Mouse (Mus musculus) right cerebral cortex, postnatal 25 days (tissue): ENCODE results near the gene Rtl10.

Experiments
- DNase-seq: peaks from one replicate; pipeline ENCODE4 v3.0.0; 2022

The Rtl10 gene

DNA sequence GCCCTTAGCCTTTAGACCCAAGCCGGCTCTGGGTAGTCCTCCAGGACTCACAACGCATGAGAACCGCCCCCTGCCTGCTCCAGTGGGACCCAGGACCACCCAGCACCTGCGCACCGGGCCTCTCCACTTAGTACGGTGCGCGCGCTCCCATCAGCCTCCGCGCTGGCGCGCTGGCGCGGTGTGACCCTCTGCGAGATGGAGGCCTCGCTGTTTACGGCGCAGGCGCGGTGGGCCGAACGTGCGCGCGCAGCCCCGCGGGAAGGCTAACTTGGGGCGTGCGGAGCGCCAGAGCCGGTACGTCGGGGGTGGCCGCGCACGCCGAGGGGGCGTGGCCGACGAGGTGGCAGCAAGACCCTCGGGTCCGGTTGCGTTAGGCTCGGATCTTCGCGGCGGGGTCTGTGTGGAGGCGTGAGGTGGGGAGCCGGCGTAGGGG lies at the start of gene Rtl10, which contains the start of gene Gnb1l:
Gene Rtl10 (plus strand): TSS at position 344 of the 433 bp plus-strand sequence.
Gene Gnb1l (plus strand): TSS at position 156 of the 433 bp plus-strand sequence.
- peak; percentile 95 for DNase-seq

DNA sequence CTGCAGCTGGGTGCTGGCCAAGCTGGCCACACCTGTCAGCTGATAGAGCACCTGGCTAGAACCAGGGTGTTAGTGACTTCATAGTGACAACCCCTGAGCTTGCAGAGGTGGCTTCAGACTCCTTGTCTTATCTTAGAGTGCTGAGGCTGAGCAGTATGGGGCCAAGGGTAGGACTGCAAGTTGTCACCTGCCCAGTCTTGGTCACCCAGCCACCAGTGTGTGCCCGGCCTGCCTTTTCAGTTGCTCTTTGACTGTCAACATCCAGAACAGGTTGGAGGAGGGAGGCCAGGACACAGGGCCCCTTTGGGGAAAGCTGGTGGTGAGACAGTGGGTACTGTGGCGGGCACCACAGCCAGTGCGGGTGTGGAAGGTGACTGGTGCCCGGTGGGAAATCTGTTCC lies 49.7 kb upstream of the Rtl10 start:
- no peak for DNase-seq

DNA sequence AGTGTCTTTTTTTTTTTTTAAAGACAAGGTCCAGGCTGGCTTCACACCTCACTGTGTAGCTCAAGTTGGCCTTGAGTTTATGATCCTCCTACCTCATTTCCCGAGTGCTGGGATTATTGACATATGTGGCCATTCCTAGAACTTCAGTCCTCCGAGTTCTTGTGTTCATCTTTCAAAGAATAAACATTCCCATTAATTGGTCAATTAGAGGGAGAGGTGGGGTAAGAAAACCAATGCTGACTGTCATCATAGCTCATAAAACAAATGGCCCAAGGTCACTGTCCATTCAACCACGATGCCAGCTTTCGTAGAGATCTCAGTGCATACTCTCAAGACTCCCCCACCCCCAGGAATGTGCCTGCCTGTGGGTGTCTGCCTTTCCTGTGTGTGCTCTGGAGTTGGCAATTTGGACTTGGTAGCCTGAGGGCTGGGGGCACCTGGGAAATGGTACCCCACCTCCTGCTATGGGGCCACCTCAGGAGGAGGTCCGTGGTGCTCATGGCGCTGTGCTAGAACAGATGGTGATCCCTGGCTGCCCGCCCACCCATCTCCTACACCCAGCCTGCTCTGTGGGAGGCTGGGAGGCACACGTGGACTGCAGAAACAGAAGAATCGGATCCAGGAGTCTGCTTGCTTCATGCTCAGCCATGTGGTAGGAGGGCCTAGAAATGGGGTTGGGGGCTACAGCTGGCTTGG lies 47.1 kb upstream of the Rtl10 start:
- peak; percentile 72 for DNase-seq

DNA sequence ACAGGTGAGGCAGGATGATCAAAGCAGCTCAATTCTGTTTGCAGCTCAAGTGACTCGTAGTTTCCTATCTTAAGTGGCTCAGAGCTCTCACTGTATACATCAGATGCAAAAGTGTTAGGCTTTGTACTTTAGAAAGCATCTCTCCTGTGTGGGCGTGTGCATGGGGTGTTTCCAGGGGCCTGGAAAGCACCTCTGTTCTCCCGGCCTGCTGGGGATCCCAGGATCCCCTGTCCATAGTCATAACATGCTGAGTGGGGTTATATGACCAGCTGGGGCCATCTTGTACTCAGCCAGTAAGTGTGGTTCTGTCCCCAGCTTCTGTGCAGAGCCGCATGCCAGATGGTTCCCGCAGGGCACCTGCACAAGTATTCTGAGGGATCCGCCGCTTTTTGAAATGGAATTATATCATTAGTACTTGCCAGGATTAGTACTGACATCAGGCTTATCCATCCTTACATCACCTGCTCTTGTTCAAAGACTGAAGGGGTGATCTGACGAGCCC lies 46.3 kb upstream of the Rtl10 start:
- peak; percentile 49 for DNase-seq

DNA sequence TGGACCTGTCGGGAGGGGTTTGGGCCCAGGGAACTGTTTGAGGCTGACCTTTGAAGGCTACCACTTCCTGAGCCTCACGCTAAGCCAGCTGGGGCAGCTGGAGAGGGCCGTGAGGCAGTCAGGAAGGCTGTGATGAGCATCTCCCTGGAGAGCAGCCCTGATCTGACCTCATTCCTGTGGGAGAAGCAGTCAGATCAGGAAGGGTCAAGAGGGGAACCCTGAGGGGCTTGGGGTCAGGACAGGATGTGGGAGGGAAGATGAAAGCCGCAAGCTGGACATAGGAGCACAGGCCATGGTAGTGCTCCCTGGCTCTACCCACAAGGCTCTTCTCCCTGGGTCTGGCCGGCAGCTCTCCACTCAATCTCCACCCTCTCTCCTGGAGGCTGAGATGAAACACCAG lies 44.9 kb upstream of the Rtl10 start:
- no peak for DNase-seq

DNA sequence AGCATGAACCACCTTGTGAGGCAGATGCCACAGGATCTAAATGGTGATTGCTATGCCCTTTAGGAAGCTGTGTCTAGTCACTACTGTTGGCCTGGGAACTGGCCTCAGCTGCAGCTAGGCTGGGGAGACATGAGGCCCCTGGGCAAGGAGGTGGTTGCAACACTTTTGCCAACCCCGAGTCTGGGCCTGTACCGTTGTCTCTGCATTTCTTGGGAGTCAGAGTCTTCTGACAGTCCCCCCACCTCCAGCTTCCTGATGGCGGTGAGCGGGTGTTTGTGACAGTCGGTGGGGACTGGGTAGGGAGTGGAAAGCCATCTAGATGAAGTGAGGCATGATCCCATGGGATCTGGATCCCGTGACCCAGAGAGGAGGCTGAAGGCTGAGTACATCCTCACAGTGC lies 43.3 kb upstream of the Rtl10 start:
- no peak for DNase-seq

DNA sequence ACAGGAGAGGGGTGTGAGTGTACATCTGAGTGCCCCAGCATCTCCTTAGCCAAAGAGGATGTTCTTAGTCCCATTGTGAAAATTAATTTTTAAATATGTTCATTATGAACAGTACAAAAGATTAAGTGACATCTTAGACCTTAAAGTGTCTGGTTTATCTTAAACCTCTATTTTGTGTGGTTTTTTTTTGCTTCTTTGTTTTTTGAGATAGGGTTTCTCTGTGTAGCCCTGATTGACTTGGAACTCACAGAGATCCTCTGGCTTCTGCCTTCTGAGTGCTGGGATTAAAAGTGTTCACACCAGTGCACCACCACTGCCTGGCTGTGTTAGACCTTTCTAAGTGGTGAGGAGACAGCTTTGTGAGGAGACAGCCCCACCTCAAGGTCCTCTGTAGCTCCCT lies 40.0 kb upstream of the Rtl10 start:
- no peak for DNase-seq

DNA sequence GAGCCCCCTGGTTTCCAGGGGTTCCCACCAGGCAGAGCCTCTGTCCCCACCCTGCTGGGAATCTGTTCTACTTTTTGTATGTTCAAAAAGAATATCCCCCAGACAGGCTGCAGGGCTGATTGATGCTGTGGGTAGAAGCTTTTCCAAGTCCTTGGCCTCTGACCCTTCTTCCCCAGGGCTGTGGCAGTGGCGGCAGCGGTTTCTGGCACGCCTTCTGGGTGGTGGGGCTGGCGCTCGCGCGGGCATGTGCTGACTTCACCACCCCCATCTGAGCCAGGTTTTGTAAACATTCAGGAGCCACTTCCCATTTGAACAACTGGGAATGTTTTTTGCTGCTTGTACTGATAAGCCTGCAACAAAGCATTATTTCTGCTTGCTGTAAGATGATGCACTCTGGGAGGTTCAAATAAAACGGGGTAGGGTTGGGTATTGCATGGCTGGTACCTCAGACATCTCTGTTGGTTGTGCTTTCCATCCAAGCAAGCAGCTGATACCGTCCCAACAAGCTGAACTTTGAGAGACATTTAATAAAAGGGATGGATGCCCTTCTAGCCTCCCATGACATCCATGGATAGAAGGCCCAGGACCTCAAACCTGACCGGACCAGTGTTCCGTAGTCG lies 39.3 kb upstream of the Rtl10 start:
- no peak for DNase-seq

DNA sequence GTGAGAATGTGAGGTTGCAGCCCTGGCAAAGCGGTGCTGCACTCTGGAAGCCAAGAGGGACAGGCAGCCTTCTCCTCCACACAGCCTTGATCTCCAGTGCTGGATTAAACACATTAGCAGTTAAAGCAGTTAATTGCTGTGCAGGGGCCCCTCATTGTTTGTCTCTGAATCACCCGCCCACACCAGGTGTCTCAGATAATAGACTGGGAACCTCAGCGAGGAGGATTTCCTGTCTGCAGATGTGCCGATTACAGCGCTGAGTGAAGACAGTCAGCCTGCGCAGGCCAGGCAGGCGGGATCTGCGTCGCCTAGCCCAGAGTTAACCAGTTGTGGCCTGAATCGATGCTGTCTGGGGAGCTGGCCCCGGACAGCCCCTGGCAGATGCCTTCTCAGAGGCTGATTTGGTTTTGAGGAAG lies 38.7 kb upstream of the Rtl10 start:
- DNase-seq, result no peak

DNA sequence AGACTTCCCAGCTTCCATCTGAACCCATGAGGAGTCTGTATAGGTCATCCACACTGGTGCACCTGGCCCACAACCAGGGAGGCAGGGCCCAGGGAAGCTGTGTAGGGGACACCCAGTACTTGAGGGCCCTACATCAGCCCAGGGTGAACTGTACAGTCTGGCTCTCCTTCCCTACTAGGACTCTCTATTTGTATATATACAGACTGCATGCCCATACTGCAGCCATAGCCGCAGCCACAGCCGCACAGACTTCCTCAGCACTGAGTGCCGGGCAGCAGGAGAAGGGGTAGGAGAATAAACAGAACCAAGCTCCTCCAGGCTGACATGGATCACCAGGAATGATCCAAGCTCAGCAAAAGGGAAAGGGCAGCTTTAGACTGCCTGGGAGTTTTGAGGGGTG lies 37.9 kb upstream of the Rtl10 start:
- DNase-seq, result no peak

DNA sequence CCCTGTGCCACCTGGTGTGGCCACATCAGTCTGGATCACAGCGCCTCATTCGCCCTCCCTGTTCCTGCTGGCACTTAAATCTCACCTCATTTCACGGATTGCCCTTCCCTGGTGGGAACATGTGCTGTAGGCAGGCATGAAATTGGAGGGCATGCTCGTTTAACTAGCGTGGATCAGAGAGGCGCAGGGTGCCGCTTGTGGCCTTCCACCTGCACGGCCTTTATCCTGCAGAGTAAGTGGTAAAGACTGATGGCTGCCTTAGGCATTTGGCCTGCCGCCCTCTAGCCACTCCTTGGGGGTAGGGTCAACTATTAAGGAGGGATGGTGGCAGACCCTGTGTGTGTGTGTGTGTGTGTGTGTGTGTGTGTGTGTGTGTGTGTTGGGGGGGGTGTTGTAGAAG lies 36.7 kb upstream of the Rtl10 start:
- DNase-seq, result no peak

DNA sequence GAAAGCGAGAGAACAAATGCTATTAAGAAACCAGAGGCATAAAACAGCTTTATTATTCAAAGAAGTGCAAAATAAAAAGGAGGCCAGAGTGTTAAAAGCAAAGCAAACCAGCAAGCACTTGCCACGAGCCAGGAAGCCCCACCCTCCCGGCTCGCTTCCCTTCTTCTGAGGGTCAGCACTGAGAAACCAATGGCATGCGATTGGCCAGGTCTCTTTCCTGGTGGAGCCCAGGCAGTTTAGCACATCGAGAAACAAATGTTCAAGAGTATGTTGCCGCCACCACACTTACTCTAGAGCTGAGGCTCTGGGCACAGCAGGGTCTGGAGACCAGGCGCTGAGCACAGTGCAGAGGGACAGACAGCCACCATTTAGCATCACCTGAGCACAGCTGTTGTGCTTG lies 36.1 kb upstream of the Rtl10 start:
- DNase-seq, result no peak

DNA sequence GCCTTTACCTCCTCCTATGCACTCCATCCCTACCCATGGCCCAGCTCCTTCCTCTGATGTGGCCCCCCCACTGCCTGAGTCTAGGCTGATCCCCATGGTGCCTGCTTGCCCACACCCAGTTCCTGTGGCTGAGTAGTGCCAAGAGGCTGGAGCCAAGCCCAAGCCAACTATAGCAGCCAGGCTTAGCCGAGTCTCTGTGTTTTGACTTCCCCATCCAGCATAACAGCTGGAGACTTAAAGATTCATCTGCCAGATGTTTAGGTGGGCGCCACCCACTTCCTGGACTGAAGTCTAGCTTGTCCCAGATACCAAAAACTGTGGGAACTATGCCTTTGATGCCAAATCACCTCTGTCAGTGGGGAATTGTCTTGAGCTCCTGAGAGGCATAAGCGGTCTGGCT lies 34.4 kb upstream of the Rtl10 start:
- DNase-seq, result peak; percentile 37

DNA sequence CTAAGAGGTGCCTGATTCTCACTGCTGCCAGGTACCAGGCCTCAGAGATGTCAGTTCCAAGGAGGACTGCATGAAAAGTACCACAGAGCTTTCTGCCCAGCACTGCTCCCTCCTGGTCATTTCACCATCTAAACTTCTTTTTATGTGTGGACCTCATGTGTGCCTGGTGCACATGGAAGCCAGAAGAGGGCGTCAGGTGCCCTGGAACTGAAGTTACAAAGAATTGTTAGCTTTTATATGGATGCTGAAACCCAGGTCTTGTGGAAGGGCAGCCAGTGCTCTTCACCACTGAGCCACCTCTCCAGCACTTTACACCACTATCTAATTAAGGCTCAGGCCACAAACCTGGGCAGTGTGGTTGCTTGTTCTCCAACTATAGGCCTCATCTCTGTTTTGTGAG lies 27.9 kb upstream of the Rtl10 start:
- no peak for DNase-seq

DNA sequence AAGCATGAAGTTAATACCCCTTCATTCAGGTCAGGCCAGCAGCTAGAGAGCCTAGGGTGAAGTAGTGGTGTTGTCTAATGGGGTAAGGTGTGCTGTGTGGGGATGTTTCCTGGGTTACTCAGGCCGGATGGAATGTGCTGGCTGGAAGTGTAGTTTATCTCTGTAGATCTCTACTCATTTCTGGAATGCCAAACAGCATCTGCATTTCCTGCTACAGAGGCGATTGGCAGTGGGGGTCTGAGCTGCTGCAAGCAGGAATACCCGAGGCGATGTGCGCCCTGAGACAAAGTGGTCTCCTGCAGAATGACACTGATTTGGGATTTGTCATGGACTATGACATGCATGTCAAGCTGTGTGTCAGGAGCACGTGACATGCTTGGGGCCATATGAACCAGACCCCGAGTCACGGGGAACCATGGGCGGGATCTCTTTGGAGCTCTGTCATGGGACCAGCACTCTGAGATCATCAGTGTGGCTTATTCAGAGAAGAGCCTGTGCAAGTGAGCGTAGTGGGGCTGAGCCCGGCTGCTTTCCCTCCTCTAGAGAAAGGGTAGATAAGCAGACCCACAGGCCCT lies 27.2 kb upstream of the Rtl10 start:
- DNase-seq, result no peak

DNA sequence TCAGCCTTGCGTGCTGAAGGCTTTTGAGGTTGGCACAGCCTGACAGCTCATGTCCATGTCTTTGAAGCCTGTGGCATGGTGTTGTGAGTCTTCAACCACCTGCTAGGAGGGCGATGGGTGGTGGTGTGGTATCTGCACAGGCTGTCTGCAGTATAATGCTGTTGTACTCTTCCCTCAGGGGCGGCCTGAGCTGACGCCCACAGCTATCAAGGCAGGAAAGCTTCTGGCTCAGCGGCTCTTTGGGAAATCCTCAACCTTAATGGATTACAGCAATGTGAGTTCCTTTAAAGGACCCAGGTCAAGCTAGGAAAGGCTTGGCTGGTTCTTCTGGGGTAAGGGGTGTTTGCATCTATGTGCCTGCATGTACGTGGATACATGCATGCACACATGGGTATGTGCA lies 26.7 kb upstream of the Rtl10 start:
- DNase-seq, result no peak

DNA sequence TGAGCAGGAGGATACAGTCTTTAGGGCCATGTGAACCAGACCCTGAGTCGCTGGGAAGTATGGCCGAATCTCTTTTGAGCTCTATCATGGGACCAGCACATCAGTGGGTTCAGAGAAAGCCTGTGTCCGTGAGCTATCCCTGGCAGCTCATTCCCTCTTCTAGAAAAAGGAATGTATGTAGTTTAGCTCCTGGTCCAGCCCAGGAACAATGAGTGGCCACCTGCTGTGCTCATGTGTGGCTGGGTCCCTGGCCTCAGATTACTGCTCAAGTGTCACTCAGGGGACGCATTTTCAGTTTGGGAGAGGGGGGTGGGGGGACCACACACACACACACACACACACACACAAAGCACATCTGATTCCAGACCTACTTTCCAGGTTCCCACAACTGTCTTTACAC lies 26.3 kb upstream of the Rtl10 start:
- no peak for DNase-seq

DNA sequence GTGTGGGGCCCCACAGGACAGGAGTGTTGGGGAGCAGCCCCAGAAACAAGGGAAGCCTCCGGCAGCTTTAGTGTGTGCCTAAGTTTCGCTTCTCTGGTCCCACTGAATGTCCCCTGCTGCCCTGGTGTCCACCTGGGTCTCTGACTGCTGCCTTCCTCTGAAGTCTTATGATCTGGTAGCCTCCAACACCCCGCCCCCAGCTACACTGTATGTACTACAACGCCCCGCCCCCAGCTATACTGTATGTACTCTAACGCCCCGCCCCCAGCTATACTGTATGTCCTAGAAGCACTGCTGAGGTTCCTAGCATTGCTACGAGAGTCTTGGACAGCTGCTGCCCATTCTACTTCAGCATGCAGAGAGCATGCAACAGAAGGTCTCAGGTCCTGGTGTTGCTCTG lies 25.7 kb upstream of the Rtl10 start:
- DNase-seq, result no peak

DNA sequence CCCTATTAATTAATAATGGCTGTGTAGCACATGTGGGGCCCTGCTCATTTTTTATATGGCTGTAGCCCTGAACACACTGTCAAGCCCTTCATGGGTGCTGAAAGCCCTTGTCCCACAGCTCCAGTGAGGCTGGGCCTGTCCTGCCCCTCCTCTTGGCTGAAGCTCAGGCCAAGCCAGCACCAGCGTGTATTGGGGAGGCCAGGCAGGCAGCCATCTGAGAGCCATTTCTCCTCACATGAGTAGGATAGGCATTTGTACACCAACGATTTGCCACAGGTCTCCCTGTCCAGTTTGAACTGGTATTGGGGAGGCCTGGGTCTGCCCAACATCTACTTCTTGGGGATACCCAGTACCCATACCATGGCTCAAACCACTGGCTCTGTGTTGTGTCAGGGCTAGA lies 24.7 kb upstream of the Rtl10 start:
- DNase-seq, result no peak

DNA sequence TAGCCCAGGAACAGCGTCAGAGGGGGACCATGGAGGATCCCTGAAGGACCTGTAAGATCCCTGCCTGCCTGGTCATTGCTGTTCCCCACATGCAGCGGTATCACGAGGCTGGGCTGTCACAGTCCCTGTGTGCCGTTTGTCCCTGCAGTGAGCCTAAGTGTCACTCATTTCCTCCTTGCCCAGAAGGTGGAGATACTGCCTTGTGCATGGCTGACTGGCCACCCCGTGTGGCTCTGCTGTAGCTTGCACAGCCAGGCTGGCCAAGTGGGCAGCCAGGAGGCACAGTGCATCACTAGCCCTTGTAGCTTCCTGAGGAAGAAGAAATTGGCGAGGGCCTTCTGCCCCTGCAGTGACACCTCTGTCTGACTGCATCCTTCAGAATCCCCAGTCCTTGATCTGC lies 20.7 kb upstream of the Rtl10 start:
- DNase-seq, result no peak

DNA sequence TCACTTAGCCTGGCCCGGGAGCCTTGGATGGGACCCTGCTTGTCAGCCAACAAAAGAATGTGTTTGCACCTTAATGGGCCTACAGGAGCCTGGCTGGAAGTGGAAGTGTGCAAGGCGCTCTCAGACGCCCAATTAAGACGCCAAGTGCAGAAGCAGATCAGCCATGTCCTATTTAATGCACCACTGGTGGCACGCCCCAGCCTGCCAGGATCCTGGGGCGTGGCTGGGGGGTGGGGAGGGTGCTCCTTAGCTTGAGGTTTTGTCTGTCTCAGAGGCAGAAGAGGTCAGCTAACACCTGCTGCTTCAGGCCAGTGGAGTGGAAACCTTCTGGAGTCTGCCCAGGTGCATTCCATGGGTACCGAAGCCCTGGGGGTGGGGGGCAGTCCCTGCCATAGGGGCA lies 19.0 kb upstream of the Rtl10 start:
- no peak for DNase-seq

DNA sequence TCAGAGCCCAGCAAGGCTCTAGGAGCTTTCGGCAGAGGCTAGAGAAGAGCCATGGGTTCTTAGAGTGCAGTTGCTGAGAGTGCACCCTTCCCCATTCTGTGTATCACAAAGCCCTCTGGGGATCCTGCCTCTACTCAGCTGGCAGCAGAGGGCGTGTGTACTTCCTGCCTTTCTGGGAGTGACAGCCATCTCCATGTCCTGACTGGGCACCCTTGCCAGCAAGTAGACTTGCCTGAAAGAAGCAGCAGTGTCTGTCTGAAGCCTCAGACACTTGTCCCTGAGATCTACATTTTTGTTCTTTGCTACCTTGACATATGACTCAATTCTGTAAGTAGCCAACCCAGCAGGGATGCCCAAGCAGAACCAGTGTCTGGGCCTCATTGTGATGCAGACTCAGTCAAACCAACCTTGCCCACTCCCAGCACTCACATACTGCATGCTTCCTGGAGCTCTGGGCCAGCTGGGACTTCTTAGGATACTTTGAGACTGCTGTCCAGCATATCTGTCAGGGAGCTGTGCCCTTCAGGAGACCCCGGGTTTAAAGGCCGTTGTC lies 17.7 kb upstream of the Rtl10 start:
- no peak for DNase-seq

DNA sequence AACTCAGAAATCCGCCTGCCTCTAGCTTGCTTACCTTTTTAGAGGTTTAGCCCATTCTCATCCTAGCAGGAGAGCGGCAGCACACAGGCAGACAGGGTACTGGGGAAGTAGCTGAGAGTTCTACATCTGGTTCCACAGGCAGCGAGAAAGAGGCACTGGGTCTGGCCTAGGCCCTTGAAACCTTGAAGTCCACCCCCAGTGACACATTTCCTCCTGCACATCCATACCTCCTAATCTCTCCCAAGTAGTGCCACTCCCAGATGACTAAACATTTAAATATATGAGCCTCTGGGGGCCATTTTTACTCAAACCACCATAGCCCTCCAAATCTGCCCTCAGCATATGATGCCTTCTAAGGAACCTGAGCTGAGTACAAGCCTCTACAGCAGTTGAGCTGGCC lies 16.3 kb upstream of the Rtl10 start:
- DNase-seq, result no peak

DNA sequence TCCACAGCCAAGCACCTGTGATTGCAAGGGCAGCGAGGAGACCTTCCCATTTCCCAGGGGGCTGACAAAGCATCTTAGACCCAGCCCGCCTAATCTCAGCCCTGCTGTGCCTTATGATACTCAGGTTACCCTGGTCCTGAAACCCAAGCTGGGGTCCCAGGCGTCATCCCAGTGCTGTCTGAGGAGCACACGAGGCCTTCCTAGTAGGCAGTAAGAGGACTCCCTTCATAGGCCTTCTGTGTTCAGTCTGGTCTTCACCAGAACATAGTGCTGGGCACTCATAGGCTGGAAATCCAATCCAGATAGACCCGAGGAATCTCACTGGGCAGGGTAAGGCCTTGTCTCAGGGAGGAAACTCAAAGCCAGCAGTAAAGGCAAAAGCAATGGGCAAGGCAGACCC lies 14.9 kb upstream of the Rtl10 start:
- no peak for DNase-seq
